In the genomic region with DNA sequence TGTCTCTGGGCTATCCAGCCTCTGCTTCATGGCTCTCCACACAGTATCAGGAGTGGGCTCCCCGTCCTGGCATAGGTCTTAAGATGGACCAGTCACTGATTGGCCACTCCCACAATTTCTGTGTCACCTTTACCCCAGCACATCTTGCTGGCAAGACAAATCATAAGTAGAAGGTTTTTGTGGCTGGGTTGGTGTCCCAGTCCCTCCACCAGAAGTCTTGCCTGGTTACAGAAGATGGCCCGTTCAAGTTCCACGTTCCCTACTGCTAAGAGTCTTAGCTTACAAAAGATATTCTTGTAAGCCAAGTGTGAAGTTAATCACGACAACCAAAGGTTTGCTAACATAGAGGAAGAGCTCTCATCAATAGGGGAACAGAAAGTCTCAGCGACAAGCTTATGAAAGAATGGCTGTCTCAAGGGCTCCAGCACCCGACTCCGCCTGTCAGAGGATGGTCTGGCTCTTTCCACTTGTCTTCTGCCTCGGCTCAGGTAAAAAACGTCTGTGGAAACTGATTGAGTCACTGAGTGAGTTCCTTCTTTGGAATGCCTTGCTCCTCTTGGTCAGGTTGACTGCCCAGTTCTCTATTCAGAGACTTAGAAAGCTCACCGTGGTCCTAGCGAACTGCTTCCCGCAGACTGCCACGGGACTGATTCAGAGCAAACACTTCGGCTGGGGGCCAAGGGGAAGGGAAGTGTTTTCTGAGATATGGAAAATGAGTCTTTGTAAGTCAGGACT, we compare ENCODE assay signal across 10 mouse cellular contexts. TPM values are rescaled to one million over a fixed set of nuclear protein-coding genes. Genes with fewer than 3 reads are reported as not detected.
DNase-seq lines count a peak whose midpoint lies in the region; ATAC-seq and TF ChIP-seq lines count a peak whose summit lies in the region.
"Had no signal": no experiment of that assay in that cellular context is flagged by ENCODE, and none has a peak within 500 bp of the region (broad histone marks: within the 10 kb centered on the region; RNA-seq: fewer than 3 reads in every experiment).

A gene (plus strand): TSS at position 211 of the 735 bp plus-strand sequence.

- H3K4me1 ChIP-seq in neural tube, embryonic 15.5 days = no peaks in the 10 kb centered on the region
- H3K4me1 ChIP-seq in midbrain, postnatal 0 days (ENCODE audit: insufficient read depth, low read length) = no peaks in the 10 kb centered on the region

- H3K9ac ChIP-seq in neural tube, embryonic 15.5 days (replicated peaks) = no peak within 1 kb of the TSS
- H3K9ac ChIP-seq in midbrain, postnatal 0 days (replicated peaks; ENCODE audit: low read length, poor library complexity, severe bottlenecking) = no peak within 1 kb of the TSS
- H3K9ac ChIP-seq: liver, embryonic 14.5 days had no signal

- no peaks in the 10 kb centered on the region for H3K27me3 ChIP-seq in neural tube, embryonic 15.5 days (replicated peaks)
- H3K27me3 ChIP-seq in midbrain, postnatal 0 days (ENCODE audit: insufficient read depth, low read length) = no peaks in the 10 kb centered on the region

- peak; percentile 61 for ATAC-seq in neutrophil, adult 5-6 weeks (ENCODE audit: extremely low read depth, insufficient number of reproducible peaks, low FRiP score, poor library complexity, severe bottlenecking)
- no peak for ATAC-seq in neural tube, embryonic 15.5 days (ENCODE audit: low FRiP score)
- no peak for ATAC-seq in midbrain, postnatal 0 days (ENCODE audit: low FRiP score)
- ATAC-seq: intestine, postnatal 0 days had no signal

- no peak for TF ChIP-seq CTCF in midbrain, postnatal 0 days (IDR thresholded peaks at IDR 0.05)

- DNase-seq in lung, adult 18-20 months = peak; percentile 10 to 18
- no peak for DNase-seq in lung, postnatal 10 days
- DNase-seq in heart, postnatal 14 days = peak; percentile 5 to 8
- no peak for DNase-seq in retina, postnatal 1 day
- no peak for DNase-seq in cerebellum, postnatal 25 days
- no peak for DNase-seq in midbrain, postnatal 0 days (ENCODE audit: low spot score)

- intact Hi-C loops in heart, postnatal 14 days (cut with DNase I) = no loop called here

- no peak within 1 kb of the TSS for H3K4me3 ChIP-seq in neural tube, embryonic 15.5 days (replicated peaks)
- H3K4me3 ChIP-seq in midbrain, postnatal 0 days (ENCODE audit: low read depth, low read length) = no peak within 1 kb of the TSS

- no peaks in the 10 kb centered on the region for H3K9me3 ChIP-seq in neural tube, embryonic 15.5 days (replicated peaks)
- H3K9me3 ChIP-seq in midbrain, postnatal 0 days (ENCODE audit: low read length) = no peaks in the 10 kb centered on the region

- no peak within 1 kb of the TSS for H3K27ac ChIP-seq in neural tube, embryonic 15.5 days (replicated peaks)
- no peak within 1 kb of the TSS for H3K27ac ChIP-seq in midbrain, postnatal 0 days (ENCODE audit: low read depth, low read length)
- H3K27ac ChIP-seq: liver, embryonic 14.5 days had no signal

- no peaks in the 10 kb centered on the region for H3K36me3 ChIP-seq in neural tube, embryonic 15.5 days
- H3K36me3 ChIP-seq in midbrain, postnatal 0 days (ENCODE audit: insufficient read depth, low read length) = no peaks in the 10 kb centered on the region

- 87% methylated on average over 14 of the region's 14 CpGs for WGBS in neural tube, embryonic 15.5 days
- 87% methylated on average over 14 of the region's 14 CpGs for WGBS in midbrain, postnatal 0 days

- H3K4me2 ChIP-seq in neural tube, embryonic 15.5 days = no peak within 1 kb of the TSS
- no peak within 1 kb of the TSS for H3K4me2 ChIP-seq in midbrain, postnatal 0 days (ENCODE audit: low read depth, low read length, poor library complexity, severe bottlenecking)

RNA-seq across cellular contexts. Expression of the gene that starts here (rescaled TPM):
- 1 to 10 TPM in 1 of 2 experiments, under 1 TPM in 1; 0.79 to 3.5 TPM for total RNA-seq in heart, postnatal 14 days (2021)
- 97.7 and 98.0 TPM in 2 replicates for total RNA-seq in neutrophil, adult 5-6 weeks (2017)
- 0.14 and 15.4 TPM in 2 replicates for polyA plus RNA-seq in neural tube, embryonic 15.5 days (2015; fragmentation: Nextera tagmentation; extraction: Ambion mirVana)
- not detected in 2 replicates for total RNA-seq in midbrain, postnatal 0 days (2014; rRNA removed)
- polyA plus RNA-seq in midbrain, postnatal 0 days (2015; fragmentation: Nextera tagmentation; extraction: Ambion mirVana) = 0.05 and 0.10 TPM in 2 replicates

Comparison
In these comparisons a context has a peak if more than half of its experiments do, and no peak if none do; other contexts are left out.
1. RNA of the gene that starts here (total RNA-seq): 97.7 to 98.0 TPM in neutrophil, adult 5-6 weeks; 0.79 to 3.5 TPM in heart, postnatal 14 days and not detected in midbrain, postnatal 0 days; every median in the first group is over 10 times any median in the second.
2. DNase-seq: peak in lung, adult 18-20 months (2 of 2) and heart, postnatal 14 days (2 of 2); none in lung, postnatal 10 days (single experiment), retina, postnatal 1 day (single experiment), cerebellum, postnatal 25 days (0 of 2) and midbrain, postnatal 0 days (single experiment).